Mouse (Mus musculus): ENCODE data around the gene Hsd17b6. TPM values are rescaled to one million over a fixed set of nuclear protein-coding genes. Genes with fewer than 3 reads are reported as not detected.
A peak's percentile ranks its signal among the peaks of the same experiment; 100 is the strongest.

Hsd17b6 gene
- polyA plus RNA-seq, 1 experiment from 2014 or later = 0.13 TPM

DNA sequence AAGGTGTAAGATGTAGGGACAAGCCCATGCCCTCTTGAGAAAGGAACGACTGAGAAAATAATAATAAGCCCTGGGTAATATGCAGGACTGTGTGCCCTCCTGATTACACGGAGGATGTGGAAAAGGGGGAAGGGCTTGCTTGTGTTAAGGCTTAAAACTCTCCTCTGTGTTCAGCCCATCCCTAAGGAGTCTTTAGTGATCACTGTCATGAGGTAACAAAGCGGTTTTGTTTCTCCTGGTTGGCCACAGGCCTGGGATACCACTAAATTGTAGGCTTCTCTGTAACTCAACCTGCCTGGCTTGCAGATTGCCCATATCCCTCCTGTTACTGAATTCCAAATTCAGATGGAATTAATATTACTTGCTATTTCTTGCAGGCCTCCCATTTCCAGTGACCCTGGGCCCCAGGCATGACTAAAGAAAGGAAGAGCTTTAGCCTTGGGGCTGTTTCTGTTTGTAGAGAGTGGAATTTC lies 37.0 kb downstream of the Hsd17b6 start:
- H3K27ac ChIP-seq (replicated peaks) = peak overlapping the region; percentile 45
- no peak overlapping the region for H3K4me2 ChIP-seq
- ATAC-seq (ENCODE audit: insufficient read depth) = no peak

GRCm38 (mm10) chr10:127969820-127970219 lies 37.6 kb downstream of the Hsd17b6 start:
- Histone ChIP-seq H3K4me1 (replicated peaks) (peaks cover 9% of the 10 kb centered on the region), H3K9me3 (replicated peaks) (no peaks in the 10 kb centered on the region), H3K4me3 (replicated peaks) (no peak overlapping the region), H3K27me3 (no peaks in the 10 kb centered on the region), H3K36me3 (replicated peaks) (no peaks in the 10 kb centered on the region), H3K27ac (replicated peaks) (peak overlapping the region; percentile 45), H3K9ac (no peak overlapping the region), H3K4me2 (no peak overlapping the region)
- 10% methylated on average over 4 of the region's 4 CpGs for WGBS (ENCODE audit: insufficient replicate concordance)
- ATAC-seq (ENCODE audit: insufficient read depth) = peak; percentile 52

More for the DNA sequence above, 37.0 kb downstream of the Hsd17b6 start:
- H3K9ac ChIP-seq = no peak overlapping the region
- no peaks in the 10 kb centered on the region for H3K27me3 ChIP-seq
- no peak overlapping the region for H3K4me3 ChIP-seq (replicated peaks)
- no peaks in the 10 kb centered on the region for H3K9me3 ChIP-seq (replicated peaks)
- H3K36me3 ChIP-seq (replicated peaks) = no peaks in the 10 kb centered on the region
- 52% methylated on average over 3 of the region's 3 CpGs for WGBS (ENCODE audit: insufficient replicate concordance)
- peaks cover 9% of the 10 kb centered on the region for H3K4me1 ChIP-seq (replicated peaks)

DNA sequence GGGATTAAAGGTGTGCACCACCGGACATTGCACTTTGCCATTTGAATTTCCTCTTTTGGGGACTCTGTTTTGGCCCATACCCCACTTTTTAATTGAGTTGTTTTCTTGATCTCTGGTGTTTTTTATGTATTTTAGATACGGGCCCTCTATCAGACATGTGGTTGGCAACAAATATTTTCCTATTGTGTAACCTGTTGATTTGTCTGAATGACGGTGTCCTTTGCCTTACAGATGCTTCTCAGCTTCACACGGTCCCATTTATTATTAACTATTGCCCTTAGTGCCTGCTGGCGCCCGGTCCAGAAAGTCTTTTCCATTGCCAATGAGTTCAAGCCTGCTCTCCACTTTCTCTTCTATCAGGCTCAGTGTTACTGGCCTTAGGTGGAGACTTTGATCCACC lies 40.9 kb downstream of the Hsd17b6 start:
- Histone ChIP-seq H3K9me3 (replicated peaks) (no peaks in the 10 kb centered on the region), H3K9ac (no peak overlapping the region), H3K4me2 (no peak overlapping the region), H3K36me3 (replicated peaks) (no peaks in the 10 kb centered on the region), H3K4me1 (replicated peaks) (peaks cover 9% of the 10 kb centered on the region), H3K27me3 (no peaks in the 10 kb centered on the region), H3K27ac (replicated peaks) (0 out of 2 replicates have a peak overlapping the region, but pooled peaks have one; percentile 33), H3K4me3 (replicated peaks) (no peak overlapping the region)
- peak; percentile 42 for ATAC-seq (ENCODE audit: insufficient read depth)
- WGBS (ENCODE audit: insufficient replicate concordance) = 58% methylated on average over 6 of the region's 6 CpGs

DNA sequence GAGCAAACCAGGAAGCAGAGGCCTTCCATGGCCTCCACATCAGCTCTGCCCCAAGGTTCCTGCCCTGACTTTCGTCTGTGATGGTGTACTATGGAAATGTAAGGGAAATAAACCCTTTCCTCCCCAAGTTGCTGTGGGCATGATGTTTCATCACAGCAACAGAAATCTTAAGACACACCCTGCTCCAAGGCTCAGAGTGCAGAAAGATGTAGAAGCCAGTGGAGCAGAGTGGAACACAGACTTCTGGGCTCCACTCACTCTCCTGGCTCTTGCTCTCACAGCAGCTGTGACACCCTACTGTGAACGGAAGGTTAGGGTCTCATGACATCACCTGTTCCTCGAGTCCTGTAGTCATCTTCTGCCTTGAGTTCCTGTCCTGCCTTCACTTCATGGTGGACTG lies 43.4 kb downstream of the Hsd17b6 start:
- 40% methylated on average over 3 of the region's 3 CpGs for WGBS (ENCODE audit: insufficient replicate concordance)
- H3K27ac ChIP-seq (replicated peaks) = no peak overlapping the region
- H3K36me3 ChIP-seq (replicated peaks) = no peaks in the 10 kb centered on the region
- no peaks in the 10 kb centered on the region for H3K9me3 ChIP-seq (replicated peaks)
- H3K4me1 ChIP-seq (replicated peaks) = no peaks in the 10 kb centered on the region
- H3K27me3 ChIP-seq = no peaks in the 10 kb centered on the region
- no peak overlapping the region for H3K4me3 ChIP-seq (replicated peaks)
- ATAC-seq (ENCODE audit: insufficient read depth) = no peak
- no peak overlapping the region for H3K9ac ChIP-seq
- H3K4me2 ChIP-seq = no peak overlapping the region

DNA sequence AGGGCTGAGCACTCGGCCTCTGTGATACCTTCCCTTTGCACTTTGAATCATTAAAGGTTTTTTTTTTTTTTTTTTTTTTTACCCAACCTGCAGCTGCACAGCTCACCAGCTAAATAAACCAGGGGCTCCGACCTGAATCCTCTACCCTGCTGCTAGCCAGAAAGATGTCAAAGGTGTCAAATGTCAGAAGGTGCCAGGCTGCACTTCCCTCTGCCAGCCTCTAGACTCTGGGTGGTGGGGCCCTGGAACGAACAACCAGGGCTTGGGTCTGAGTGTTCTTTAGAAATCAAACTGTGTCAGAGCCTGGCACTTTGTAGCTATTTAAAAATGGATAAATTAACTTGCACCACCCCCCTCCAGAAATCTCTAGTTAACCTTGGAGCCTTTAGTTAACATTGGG lies 45.0 kb downstream of the Hsd17b6 start:
- WGBS (ENCODE audit: insufficient replicate concordance) = 57% methylated on average over 3 of the region's 3 CpGs

GRCm38 (mm10) chr10:127959161-127959679 lies 48.2 kb downstream of the Hsd17b6 start:
- Histone ChIP-seq H3K27ac (replicated peaks) (no peak overlapping the region), H3K36me3 (replicated peaks) (no peaks in the 10 kb centered on the region), H3K4me2 (no peak overlapping the region), H3K9ac (no peak overlapping the region), H3K27me3 (no peaks in the 10 kb centered on the region), H3K4me3 (replicated peaks) (no peak overlapping the region), H3K4me1 (replicated peaks) (no peaks in the 10 kb centered on the region), H3K9me3 (replicated peaks) (no peaks in the 10 kb centered on the region)
- ATAC-seq (ENCODE audit: insufficient read depth) = no peak
- WGBS (ENCODE audit: insufficient replicate concordance) = 72% methylated on average over 7 of the region's 7 CpGs

More for the DNA sequence above, 45.0 kb downstream of the Hsd17b6 start:
- Histone ChIP-seq H3K4me2 (no peak overlapping the region), H3K4me3 (replicated peaks) (no peak overlapping the region), H3K36me3 (replicated peaks) (no peaks in the 10 kb centered on the region), H3K4me1 (replicated peaks) (no peaks in the 10 kb centered on the region), H3K9me3 (replicated peaks) (no peaks in the 10 kb centered on the region), H3K9ac (no peak overlapping the region), H3K27ac (replicated peaks) (no peak overlapping the region), H3K27me3 (no peaks in the 10 kb centered on the region)
- ATAC-seq (ENCODE audit: insufficient read depth) = no peak

DNA sequence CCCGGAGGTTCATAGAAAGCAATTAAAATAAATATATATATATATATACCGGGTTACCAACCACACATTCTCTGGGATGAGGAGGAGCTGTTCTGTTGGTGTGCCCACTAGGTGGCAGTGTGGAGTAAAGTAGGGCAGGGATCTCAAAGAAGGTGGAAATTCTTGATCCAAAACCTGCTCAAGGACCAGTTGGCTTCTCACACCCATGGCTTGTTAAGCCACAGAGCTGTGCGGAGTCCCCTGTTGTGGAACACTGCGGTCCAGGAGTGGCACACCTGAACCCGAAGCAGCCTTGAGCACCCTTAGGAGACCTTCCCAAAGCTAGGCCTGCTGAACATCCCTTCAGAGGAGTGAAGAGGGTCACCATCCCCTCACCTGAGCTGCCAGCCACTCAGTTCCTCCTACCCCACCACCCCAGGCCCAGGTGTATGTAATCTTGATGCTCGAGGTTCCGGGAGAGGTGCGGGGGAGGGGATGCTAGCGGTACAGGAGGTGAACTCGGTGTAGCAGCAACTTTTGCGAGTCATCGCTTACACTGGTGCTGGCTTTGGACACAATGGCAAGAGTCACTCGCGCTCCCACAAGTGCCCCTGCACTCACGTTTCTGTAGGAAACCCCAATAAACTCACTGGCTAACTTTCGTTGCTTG lies 51.1 kb downstream of the Hsd17b6 start:
- H3K9me3 ChIP-seq (replicated peaks) = no peaks in the 10 kb centered on the region
- no peaks in the 10 kb centered on the region for H3K27me3 ChIP-seq
- no peak overlapping the region for H3K4me2 ChIP-seq
- no peak overlapping the region for H3K27ac ChIP-seq (replicated peaks)
- H3K36me3 ChIP-seq (replicated peaks) = no peaks in the 10 kb centered on the region
- H3K9ac ChIP-seq = no peak overlapping the region
- no peak for ATAC-seq (ENCODE audit: insufficient read depth)
- H3K4me3 ChIP-seq (replicated peaks) = no peak overlapping the region
- no peaks in the 10 kb centered on the region for H3K4me1 ChIP-seq (replicated peaks)
- WGBS (ENCODE audit: insufficient replicate concordance) = 47% methylated on average over 16 of the region's 16 CpGs

DNA sequence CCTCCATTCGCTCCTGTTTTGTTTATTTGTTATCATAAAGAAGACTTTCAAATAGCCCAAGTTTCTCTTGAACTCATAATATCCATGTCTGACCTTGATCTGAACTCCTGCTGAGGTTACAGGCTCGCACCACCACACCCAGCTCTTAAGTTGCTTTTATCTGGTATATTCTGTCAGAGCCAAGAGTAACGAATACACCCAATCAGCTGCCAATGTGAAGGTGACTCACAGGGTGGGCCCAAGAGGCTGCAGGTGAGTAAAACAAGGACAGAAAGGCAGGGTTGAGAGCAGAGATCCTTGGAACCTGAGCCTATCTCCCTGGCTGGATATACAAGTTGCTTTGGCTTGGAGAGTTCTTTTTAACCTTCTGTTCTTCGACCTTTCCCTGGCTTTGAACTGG lies 52.4 kb downstream of the Hsd17b6 start:
- WGBS (ENCODE audit: insufficient replicate concordance) = 40% methylated on average over 4 of the region's 4 CpGs
- no peak overlapping the region for H3K27ac ChIP-seq (replicated peaks)
- H3K9me3 ChIP-seq (replicated peaks) = no peaks in the 10 kb centered on the region
- H3K4me3 ChIP-seq (replicated peaks) = no peak overlapping the region
- 0 out of 2 replicates have a peak, but pooled peaks cover 3% of the 10 kb centered on the region for H3K4me1 ChIP-seq (replicated peaks)
- no peaks in the 10 kb centered on the region for H3K36me3 ChIP-seq (replicated peaks)
- H3K27me3 ChIP-seq = no peaks in the 10 kb centered on the region
- no peak for ATAC-seq (ENCODE audit: insufficient read depth)
- H3K9ac ChIP-seq = no peak overlapping the region
- H3K4me2 ChIP-seq = no peak overlapping the region

DNA sequence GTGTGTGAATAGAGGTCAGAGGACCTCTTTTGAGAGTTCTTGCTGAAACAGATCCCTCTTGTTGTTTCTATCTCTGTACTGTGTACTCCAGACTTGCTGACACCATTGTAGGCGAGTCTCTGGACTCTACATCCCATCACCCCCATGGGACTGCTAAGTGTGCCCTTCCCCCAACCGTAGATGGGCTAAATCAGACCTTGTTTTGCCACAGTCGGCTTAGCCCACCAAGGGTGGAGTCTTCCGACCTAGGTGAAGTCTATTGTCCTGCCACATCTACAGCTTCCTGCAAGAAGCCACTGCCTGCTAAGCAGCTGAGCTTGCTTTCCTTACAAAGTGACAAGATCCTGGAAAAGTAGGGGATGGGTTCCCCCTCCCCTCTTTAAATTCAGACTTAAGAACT lies 55.6 kb downstream of the Hsd17b6 start:
- Histone ChIP-seq H3K27me3 (no peaks in the 10 kb centered on the region), H3K4me1 (replicated peaks) (0 out of 2 replicates have a peak, but pooled peaks cover 3% of the 10 kb centered on the region), H3K27ac (replicated peaks) (peak overlapping the region; percentile 48; the same call in 1 of the 2 replicates), H3K4me2 (no peak overlapping the region), H3K4me3 (replicated peaks) (no peak overlapping the region), H3K9ac (no peak overlapping the region), H3K36me3 (replicated peaks) (no peaks in the 10 kb centered on the region), H3K9me3 (replicated peaks) (no peaks in the 10 kb centered on the region)
- peak; percentile 27; the same call in 1 of the 2 replicates for ATAC-seq (ENCODE audit: insufficient read depth)
- WGBS (ENCODE audit: insufficient replicate concordance) = 57% methylated on average over 4 of the region's 4 CpGs

- Histone ChIP-seq H3K36me3 (replicated peaks) (no peaks in the 10 kb centered on the region), H3K4me3 (replicated peaks) (no peak overlapping the region), H3K9me3 (replicated peaks) (no peaks in the 10 kb centered on the region), H3K27ac (replicated peaks) (peak overlapping the region; percentile 48; the same call in 1 of the 2 replicates), H3K4me1 (replicated peaks) (0 out of 2 replicates have a peak, but pooled peaks cover 3% of the 10 kb centered on the region), H3K4me2 (no peak overlapping the region), H3K9ac (no peak overlapping the region), H3K27me3 (no peaks in the 10 kb centered on the region)
- 64% methylated on average over 9 of the region's 9 CpGs for WGBS (ENCODE audit: insufficient replicate concordance)
- peak; percentile 73 for ATAC-seq (ENCODE audit: insufficient read depth)
Measured at GRCm38 (mm10) chr10:127951390-127951789, 56.0 kb downstream of the Hsd17b6 start.

DNA sequence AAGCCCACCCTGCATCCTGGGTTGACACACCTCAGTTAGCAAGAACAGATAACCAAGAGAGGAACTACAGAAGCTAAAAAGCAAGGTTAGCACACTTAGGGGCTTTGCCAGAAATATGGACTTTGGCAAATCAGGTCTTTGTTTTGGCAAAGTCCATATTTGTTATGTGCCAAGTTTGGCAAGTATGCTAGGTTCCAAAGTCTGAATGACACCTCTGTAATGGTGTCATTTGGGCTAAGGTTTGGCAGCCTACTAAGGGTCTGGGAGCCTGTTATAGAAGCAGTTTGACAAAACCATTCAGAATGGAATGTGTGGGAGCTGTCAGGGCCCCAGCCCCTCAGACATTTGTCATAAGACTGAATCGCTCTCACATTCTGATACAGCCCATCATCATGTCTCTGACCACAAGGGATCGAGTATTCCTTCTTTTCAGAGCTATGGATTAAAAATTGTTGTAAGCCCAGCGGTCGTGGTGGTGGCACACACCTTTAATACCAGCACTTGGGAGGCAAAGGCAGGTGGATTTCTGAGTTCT lies 57.7 kb downstream of the Hsd17b6 start:
- no peak overlapping the region for H3K4me2 ChIP-seq
- no peak overlapping the region for H3K27ac ChIP-seq (replicated peaks)
- H3K9ac ChIP-seq = no peak overlapping the region
- H3K27me3 ChIP-seq = no peaks in the 10 kb centered on the region
- 55% methylated on average over 4 of the region's 4 CpGs for WGBS (ENCODE audit: insufficient replicate concordance)
- no peaks in the 10 kb centered on the region for H3K36me3 ChIP-seq (replicated peaks)
- H3K9me3 ChIP-seq (replicated peaks) = no peaks in the 10 kb centered on the region
- H3K4me3 ChIP-seq (replicated peaks) = no peak overlapping the region
- H3K4me1 ChIP-seq (replicated peaks) = peaks cover 3% of the 10 kb centered on the region; the same call in 1 of the 2 replicates
- no peak for ATAC-seq (ENCODE audit: insufficient read depth)
